Mouse (Mus musculus) monocyte, adult 2 months (primary cell): Measurements from ENCODE around the gene Gm39566.

ENCODE experiments used
- DNase-seq, 2 experiments: peaks; one replicate each; pipeline ENCODE4 v3.0.0; 2022; ENCODE audit warnings: low spot score in 2 of 2, low read depth in 1 of 2

Gene Gm39566

GRCm38 (mm10) chr11:69799394-69800137 is 15.5 kb downstream of the Gm39566 start:
- no peak for DNase-seq

GRCm38 (mm10) chr11:69797924-69798323 is 17.2 kb downstream of the Gm39566 start:
- no peak for DNase-seq

- DNase-seq, result no peak
These were observed 19.1 kb downstream of the Gm39566 start for GRCm38 (mm10) chr11:69795983-69796435.

GRCm38 (mm10) chr11:69795168-69795982 is 19.7 kb downstream of the Gm39566 start, which contains the start of gene Chrnb1:
TSS of gene Chrnb1 (minus strand) at chr11:69795943.
- peak; percentile 85 to 87 for DNase-seq

GRCm38 (mm10) chr11:69793429-69793828 is 21.7 kb downstream of the Gm39566 start:
- no peak for DNase-seq

GRCm38 (mm10) chr11:69791420-69791819 is 23.7 kb downstream of the Gm39566 start:
- DNase-seq, result no peak

GRCm38 (mm10) chr11:69789431-69789830 is 25.7 kb downstream of the Gm39566 start:
- no peak for DNase-seq

GRCm38 (mm10) chr11:69787306-69787705 is 27.8 kb downstream of the Gm39566 start:
- no peak for DNase-seq

GRCm38 (mm10) chr11:69784793-69785272 is 30.3 kb downstream of the Gm39566 start:
- no peak for DNase-seq

- no peak for DNase-seq
These were observed 33.3 kb downstream of the Gm39566 start for GRCm38 (mm10) chr11:69781828-69782227.

GRCm38 (mm10) chr11:69778985-69779384 is 36.1 kb downstream of the Gm39566 start:
- DNase-seq, result no peak

- DNase-seq, result no peak
These were observed 36.7 kb downstream of the Gm39566 start for GRCm38 (mm10) chr11:69778258-69778982.

- no peak for DNase-seq
These were observed 37.4 kb downstream of the Gm39566 start for GRCm38 (mm10) chr11:69777504-69778257.

GRCm38 (mm10) chr11:69776488-69776887 is 38.6 kb downstream of the Gm39566 start:
- DNase-seq, result no peak

GRCm38 (mm10) chr11:69775716-69776115 is 39.4 kb downstream of the Gm39566 start:
- no peak for DNase-seq

GRCm38 (mm10) chr11:69774961-69775360 is 40.1 kb downstream of the Gm39566 start:
- no peak for DNase-seq

GRCm38 (mm10) chr11:69767625-69767909 is 47.5 kb downstream of the Gm39566 start:
- DNase-seq, result no peak

GRCm38 (mm10) chr11:69766872-69767624 is 48.0 kb downstream of the Gm39566 start:
- DNase-seq, result no peak

GRCm38 (mm10) chr11:69766126-69766609 is 48.9 kb downstream of the Gm39566 start:
- DNase-seq, result no peak
